Mouse (Mus musculus) erythroblast, embryonic 14.5 days (primary cell): ENCODE results near the gene Clasp1. TPM values are rescaled to one million over a fixed set of nuclear protein-coding genes. Genes with fewer than 3 reads are reported as not detected.

Experiments used
- H3K27me3 ChIP-seq: 2 replicates; pipeline ENCODE4 v1.6.1; 2012; ENCODE audit warnings: inconsistent platforms; ENCODE audit not compliant: control insufficient read depth
- H3K36me3 ChIP-seq: 2 replicates; pipeline ENCODE4 v1.6.1; 2012; ENCODE audit warnings: mild to moderate bottlenecking, inconsistent platforms; ENCODE audit not compliant: control insufficient read depth
- H3K4me1 ChIP-seq: 2 replicates; pipeline ENCODE4 v1.6.1; 2012; ENCODE audit warnings: inconsistent platforms; ENCODE audit not compliant: control insufficient read depth
- H3K4me3 ChIP-seq: replicated peaks from 2 replicates; pipeline ENCODE3; 2012; ENCODE audit warnings: moderate library complexity, mild to moderate bottlenecking, inconsistent platforms
- H3K9me3 ChIP-seq: 2 replicates; pipeline ENCODE4 v1.6.1; 2012; ENCODE audit warnings: low read length, inconsistent platforms, mixed read lengths; ENCODE audit not compliant: control insufficient read depth
- GATA1 ChIP-seq: IDR thresholded peaks from 2 replicates; pipeline ENCODE4 v1.6.1; 2012; ENCODE audit warnings: low read length, inconsistent platforms, mixed read lengths
- TAL1 ChIP-seq: IDR thresholded peaks from 3 replicates; pipeline ENCODE4 v1.6.1; 2012; ENCODE audit warnings: low read length, inconsistent platforms, mixed read lengths
- polyA plus RNA-seq: library from polyadenylated mRNA; stranded (reverse); fragments of >175 nt; gene quantifications from 2 replicates; pipeline ENCODE4 v1.2.3, GENCODE M21; 2012

Clasp1 gene
- polyA plus RNA-seq, 1 experiment: 0.44 TPM

DNA sequence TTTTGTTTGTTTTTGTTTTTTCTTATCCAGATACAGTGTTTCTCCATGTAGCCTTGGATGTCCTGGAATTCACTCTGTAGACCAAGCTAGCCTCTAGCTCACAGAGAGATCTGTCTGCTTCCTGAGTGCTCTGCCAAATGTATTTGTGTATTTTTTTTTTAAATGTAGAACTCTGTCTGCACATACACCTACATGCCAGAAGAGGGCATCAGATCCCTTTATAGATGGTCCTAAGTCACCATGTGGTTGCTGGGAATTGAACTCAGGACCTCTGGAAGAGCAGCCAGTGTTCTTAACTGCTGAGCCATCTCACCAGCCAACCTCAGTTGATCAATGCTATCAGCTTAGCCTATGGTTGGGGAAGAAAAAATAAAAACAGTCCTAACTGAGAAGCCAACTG is 175.7 kb downstream of the Clasp1 start:
- H3K4me3 ChIP-seq: no peak overlapping the region
- no peaks in the 10 kb centered on the region for H3K9me3 ChIP-seq
- no peaks in the 10 kb centered on the region for H3K27me3 ChIP-seq
- no peaks in the 10 kb centered on the region for H3K4me1 ChIP-seq
- TF ChIP-seq GATA1 (no peak), TAL1 (no peak)
- H3K36me3 ChIP-seq: peaks cover 81% of the 10 kb centered on the region

DNA sequence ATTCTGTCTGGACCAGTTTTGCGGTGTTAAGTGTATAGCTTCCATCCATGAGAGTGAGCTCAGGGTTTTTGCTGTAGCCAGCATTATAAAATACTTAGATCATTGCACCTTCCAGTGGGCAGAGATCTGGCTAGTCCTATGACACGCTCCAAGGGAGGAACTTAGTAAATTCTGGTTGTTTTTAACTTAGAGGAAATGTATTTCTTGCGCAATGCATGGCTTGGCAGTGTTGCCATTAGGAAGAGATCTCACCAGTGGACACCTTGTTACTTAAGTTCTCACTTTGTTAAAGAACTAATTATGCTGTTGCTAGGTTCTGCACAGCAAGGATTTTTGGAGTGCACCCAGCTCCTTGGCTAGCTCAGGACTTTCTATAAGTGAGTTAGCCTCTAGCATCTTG is 178.8 kb downstream of the Clasp1 start:
- Histone ChIP-seq H3K36me3 (peaks cover 74% of the 10 kb centered on the region), H3K9me3 (no peaks in the 10 kb centered on the region)

DNA sequence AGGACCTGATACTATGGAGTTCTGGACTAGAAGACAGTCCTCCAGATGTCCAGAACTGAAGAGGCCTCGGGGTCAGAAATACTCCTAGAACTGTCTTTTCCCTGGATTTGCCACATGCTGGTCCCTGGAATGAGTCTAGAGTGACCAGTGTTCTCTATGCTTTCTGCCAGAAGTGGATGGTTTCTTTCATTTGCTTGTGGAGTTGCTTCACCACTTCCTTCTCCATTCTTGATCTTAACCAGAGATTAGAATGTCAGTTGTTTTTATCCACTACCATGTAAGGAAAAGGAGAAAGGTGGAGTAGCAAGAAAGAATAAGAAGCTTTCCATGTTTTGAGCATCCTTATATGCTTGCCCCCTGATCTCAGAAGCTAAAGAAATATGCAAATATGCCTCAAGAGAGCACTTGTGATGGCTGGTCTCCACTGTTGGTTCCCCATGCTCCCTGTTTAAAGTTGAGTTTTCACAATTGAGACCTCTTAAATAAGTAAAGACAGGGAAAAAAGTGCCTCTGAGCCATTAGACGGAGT is 191.4 kb downstream of the Clasp1 start:
- Histone ChIP-seq H3K27me3 (no peaks in the 10 kb centered on the region), H3K4me1 (no peaks in the 10 kb centered on the region), H3K4me3 (no peak overlapping the region), H3K9me3 (no peaks in the 10 kb centered on the region), H3K36me3 (peaks cover 37% of the 10 kb centered on the region)
- no peak for TF ChIP-seq GATA1

More for the DNA sequence above, 178.8 kb downstream of the Clasp1 start:
- Histone ChIP-seq H3K4me3 (no peak overlapping the region), H3K4me1 (no peaks in the 10 kb centered on the region), H3K27me3 (no peaks in the 10 kb centered on the region)
- TF ChIP-seq TAL1 (no peak), GATA1 (no peak)

DNA sequence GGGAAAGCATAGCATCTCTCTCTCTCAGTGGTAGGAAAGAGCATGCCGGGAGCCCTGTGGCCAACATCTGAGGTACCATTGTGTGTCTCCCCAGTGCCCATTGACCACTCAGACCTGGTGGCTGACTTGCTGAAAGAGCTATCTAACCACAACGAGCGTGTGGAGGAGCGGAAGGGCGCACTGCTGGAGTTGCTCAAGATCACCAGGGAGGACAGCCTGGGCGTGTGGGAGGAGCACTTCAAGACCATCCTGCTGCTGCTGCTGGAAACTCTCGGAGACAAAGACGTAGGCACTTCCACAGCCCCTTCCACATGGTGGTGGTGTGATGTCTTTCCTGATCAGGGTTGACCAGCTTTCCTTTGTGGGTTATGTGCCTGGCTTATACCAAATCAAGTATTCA is 192.3 kb downstream of the Clasp1 start:
- TF ChIP-seq GATA1 (no peak), TAL1 (no peak)
- H3K36me3 ChIP-seq: peaks cover 31% of the 10 kb centered on the region
- no peak overlapping the region for H3K4me3 ChIP-seq
- no peaks in the 10 kb centered on the region for H3K9me3 ChIP-seq
- no peaks in the 10 kb centered on the region for H3K27me3 ChIP-seq
- H3K4me1 ChIP-seq: no peaks in the 10 kb centered on the region

DNA sequence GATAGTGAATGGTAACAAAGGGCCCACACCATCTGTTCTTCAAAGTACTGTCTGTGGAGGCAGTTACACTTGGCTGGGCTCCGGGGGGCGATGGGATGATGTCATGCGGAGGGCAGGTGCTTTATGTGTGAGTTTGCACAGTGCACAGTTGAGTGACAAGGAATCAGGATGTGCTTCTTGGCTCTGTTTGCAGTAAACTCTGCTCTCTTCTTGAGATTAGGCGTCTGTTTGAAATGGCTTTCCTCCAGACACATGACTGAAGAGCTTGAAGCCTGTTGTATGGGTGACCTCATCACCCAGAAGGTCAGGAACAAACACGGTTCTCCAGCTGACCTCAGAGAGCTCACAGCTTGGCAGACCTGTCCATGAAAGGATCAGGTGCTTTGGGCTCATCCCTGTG is 200.9 kb downstream of the Clasp1 start:
- Histone ChIP-seq H3K36me3 (peaks cover 50% of the 10 kb centered on the region), H3K9me3 (no peaks in the 10 kb centered on the region), H3K27me3 (no peaks in the 10 kb centered on the region), H3K4me3 (no peak overlapping the region), H3K4me1 (no peaks in the 10 kb centered on the region; the same call in 1 of the 2 replicates)
- TF ChIP-seq TAL1: no peak
- TF ChIP-seq GATA1: no peak

DNA sequence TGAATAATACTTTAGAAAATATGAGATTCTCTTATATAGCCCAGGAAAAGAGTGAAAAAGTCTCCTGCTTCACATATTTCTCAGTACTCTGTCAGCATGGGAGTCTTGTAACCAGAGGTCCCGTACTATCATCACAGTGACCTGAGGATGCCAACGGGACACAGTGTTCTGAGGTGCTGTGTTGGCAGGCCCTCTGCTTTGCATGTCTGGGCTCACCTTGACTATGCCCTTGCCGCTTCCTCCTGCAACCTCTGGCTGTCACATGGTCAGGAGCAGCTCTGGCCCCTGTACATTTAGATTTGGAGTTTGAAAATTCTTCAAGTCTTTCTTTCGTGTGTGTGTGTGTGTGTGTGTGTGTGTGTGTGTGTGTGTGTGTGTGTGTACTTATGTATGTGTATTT is 204.1 kb downstream of the Clasp1 start:
- H3K36me3 ChIP-seq: peaks cover 66% of the 10 kb centered on the region
- H3K4me1 ChIP-seq: peaks cover 12% of the 10 kb centered on the region
- TF ChIP-seq TAL1: no peak
- no peak for TF ChIP-seq GATA1
- H3K9me3 ChIP-seq: no peaks in the 10 kb centered on the region
- no peaks in the 10 kb centered on the region for H3K27me3 ChIP-seq
- H3K4me3 ChIP-seq: no peak overlapping the region

DNA sequence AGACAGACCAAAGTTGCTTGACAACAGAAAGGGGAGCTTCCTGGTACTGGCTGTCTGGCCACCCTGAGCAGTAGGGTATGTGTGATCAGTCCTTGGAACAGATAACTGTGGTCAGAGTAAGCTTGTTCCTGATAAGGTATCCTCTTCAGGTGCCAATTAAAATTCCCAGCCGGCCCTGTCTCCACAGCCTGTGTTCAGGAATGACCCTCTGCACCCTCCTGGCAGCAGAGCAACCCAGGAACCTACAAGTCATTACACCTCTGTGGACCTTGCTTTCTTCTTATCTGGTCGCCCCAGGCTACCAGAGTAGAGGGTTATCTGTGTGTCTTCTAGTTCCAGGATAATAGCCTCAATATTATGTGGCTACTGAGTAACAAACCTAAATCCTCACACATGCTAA is 206.5 kb downstream of the Clasp1 start:
- Histone ChIP-seq H3K4me3 (no peak overlapping the region), H3K27me3 (no peaks in the 10 kb centered on the region), H3K9me3 (no peaks in the 10 kb centered on the region), H3K4me1 (peaks cover 12% of the 10 kb centered on the region), H3K36me3 (peaks cover 75% of the 10 kb centered on the region)
- TF ChIP-seq TAL1 (no peak), GATA1 (no peak)

DNA sequence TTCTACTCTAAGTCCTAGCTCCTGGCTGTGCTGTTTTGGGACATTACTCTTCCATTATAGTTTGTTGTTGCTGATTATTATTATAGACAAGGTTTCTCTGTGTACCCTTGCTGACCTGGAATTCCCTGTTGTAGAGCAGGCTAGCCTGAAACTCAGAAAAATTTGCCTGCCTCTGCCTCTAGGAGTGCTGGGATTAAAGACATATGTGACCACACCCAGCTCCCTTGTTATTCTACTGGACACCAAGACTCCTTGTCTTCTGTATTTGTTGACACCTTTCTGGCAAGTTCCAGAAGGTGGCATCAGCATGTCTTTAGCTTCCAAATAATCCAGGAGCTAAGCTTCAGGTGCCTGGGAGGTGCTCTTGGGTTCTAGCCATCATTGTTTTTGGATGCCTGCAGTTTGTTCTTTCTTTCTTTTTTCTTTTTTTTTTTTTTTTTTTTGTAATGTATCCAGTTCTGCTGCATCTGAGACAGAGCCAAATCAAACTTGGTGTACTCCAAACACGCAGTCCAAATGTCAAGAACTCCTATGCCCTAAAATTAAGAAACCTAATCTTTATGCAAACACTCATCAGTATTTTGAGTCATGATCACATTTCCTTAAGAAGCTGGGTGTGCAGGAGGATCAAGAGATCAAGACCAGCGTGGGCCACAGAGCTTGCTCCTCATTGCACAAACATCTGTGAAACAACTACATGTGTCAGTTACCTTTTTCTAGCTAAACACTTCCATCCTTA is 208.8 kb downstream of the Clasp1 start:
- peaks cover 12% of the 10 kb centered on the region for H3K4me1 ChIP-seq
- H3K36me3 ChIP-seq: peaks cover 77% of the 10 kb centered on the region
- H3K9me3 ChIP-seq: no peaks in the 10 kb centered on the region
- TF ChIP-seq TAL1 (no peak), GATA1 (no peak)
- H3K4me3 ChIP-seq: no peak overlapping the region
- no peaks in the 10 kb centered on the region for H3K27me3 ChIP-seq

DNA sequence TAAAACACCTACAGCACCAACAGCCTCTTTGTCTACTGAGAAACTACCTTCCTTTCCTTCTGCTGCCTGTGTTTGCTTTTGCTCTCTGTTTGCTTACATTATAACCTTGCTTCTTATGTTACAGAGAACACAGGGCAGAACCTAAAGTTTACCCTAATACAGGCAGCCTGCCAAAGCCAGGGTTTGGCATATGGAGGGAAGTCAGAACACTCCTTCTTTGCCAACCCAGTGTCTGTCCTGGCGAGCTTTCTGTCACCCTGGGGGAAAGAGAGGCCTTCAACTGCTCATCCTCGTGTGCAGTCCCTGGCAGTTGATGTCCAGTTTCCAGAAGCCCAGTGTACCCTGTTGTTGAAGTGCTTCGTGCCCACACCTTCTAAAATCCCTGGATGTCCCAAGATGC is 209.5 kb downstream of the Clasp1 start:
- TF ChIP-seq TAL1 (no peak), GATA1 (no peak)
- Histone ChIP-seq H3K4me1 (peaks cover 12% of the 10 kb centered on the region), H3K9me3 (no peaks in the 10 kb centered on the region), H3K36me3 (peaks cover 78% of the 10 kb centered on the region), H3K27me3 (no peaks in the 10 kb centered on the region), H3K4me3 (no peak overlapping the region)
